Mouse (Mus musculus) midbrain, embryonic 14.5 days (tissue): ENCODE measurements around the gene Spint3. TPM values are rescaled to one million over a fixed set of nuclear protein-coding genes. Genes with fewer than 3 reads are reported as not detected.
A peak's percentile ranks its signal among the peaks of the same experiment; 100 is the strongest.
"Not testable (repeated sequence)": the region's sequence is repeated elsewhere in the genome, so short reads cannot be mapped to it uniquely, and the experiment has no call there.

ENCODE experiments used
- ATAC-seq: fragments of 200-750 bp; cut with Nextera tagmentation; 2 replicates; pipeline ENCODE4 v1.8.0; 2017; ENCODE audit warnings: moderate number of reproducible peaks, moderate library complexity; ENCODE audit not compliant: low FRiP score, low TSS enrichment
- DNase-seq: peaks from one replicate; pipeline ENCODE4 v3.0.0-alpha.2; 2015
- H3K27ac ChIP-seq: fragments of 300-500 bp; sonication (generic); replicated peaks from 2 replicates; pipeline ENCODE4 v1.5.1; 2014; ENCODE audit warnings: mild to moderate bottlenecking, low read depth, low read length, moderate library complexity
- H3K27me3 ChIP-seq: fragments of 300-500 bp; sonication (generic); 2 replicates; pipeline ENCODE4 v1.6.1; 2014; ENCODE audit warnings: low read length, control low read depth, mixed read lengths; ENCODE audit not compliant: control insufficient read depth, insufficient read depth
- H3K36me3 ChIP-seq: fragments of 300-500 bp; sonication (generic); 2 replicates; pipeline ENCODE4 v1.6.1; 2014; ENCODE audit warnings: low read length, control low read depth; ENCODE audit not compliant: control insufficient read depth, insufficient read depth
- H3K4me1 ChIP-seq: fragments of 300-500 bp; sonication (generic); 2 replicates; pipeline ENCODE4 v1.6.1; 2014; ENCODE audit warnings: mild to moderate bottlenecking, antibody characterized with exemption, low read length, control low read depth; ENCODE audit not compliant: control insufficient read depth, insufficient read depth
- H3K4me2 ChIP-seq: fragments of 300-500 bp; sonication (generic); 2 replicates; pipeline ENCODE4 v1.6.1; 2014; ENCODE audit warnings: mild to moderate bottlenecking, low read length, moderate library complexity
- H3K4me3 ChIP-seq: fragments of 300-500 bp; sonication (generic); replicated peaks from 2 replicates; pipeline ENCODE4 v1.5.1; 2014; ENCODE audit warnings: low read depth, low read length
- H3K9ac ChIP-seq: fragments of 300-500 bp; sonication (generic); replicated peaks from 2 replicates; pipeline ENCODE4 v1.6.1; 2014; ENCODE audit warnings: mild to moderate bottlenecking, low read length, moderate library complexity
- H3K9me3 ChIP-seq: fragments of 300-500 bp; sonication (generic); 2 replicates; pipeline ENCODE4 v1.6.1; 2016; ENCODE audit warnings: low read length, control low read depth, mixed read lengths; ENCODE audit not compliant: control insufficient read depth
- WGBS: fragments of 180-500 bp; shearing (Covaris S2); extraction: QIAGEN DNeasy Blood & Tissue Kit; methylation state at CpG from one replicate; pipeline ENCODE4 v1.1.7; 2014; 5-methylcytosine and 5-hydroxymethylcytosine counted together
- polyA plus RNA-seq: library from polyadenylated mRNA; unstranded; fragments of >200 nt; fragmentation: Nextera tagmentation; extraction: Ambion mirVana; gene quantifications from 2 replicates; pipeline ENCODE4 v1.2.1, GENCODE M21; 2014

Gene Spint3
- not detected in 2 replicates for polyA plus RNA-seq

- not testable (repeated sequence) for H3K4me1 ChIP-seq, ATAC-seq, H3K4me3 ChIP-seq, H3K27ac ChIP-seq, H3K4me2 ChIP-seq, DNase-seq, H3K9me3 ChIP-seq, H3K36me3 ChIP-seq, H3K27me3 ChIP-seq, H3K9ac ChIP-seq
- WGBS, result 87% methylated on average over 6 of the region's 6 CpGs
Measured at GRCm38 (mm10) chr2:164573359-164573758, at the start of gene Spint3. Gene Spint3 (minus strand): TSS chr2:164573459.

GRCm38 (mm10) chr2:164621775-164622174 lies 48.5 kb upstream of the Spint3 start:
- Histone ChIP-seq H3K9ac (no peak overlapping the region), H3K27ac (no peak overlapping the region), H3K4me1 (no peaks in the 10 kb centered on the region), H3K27me3 (no peaks in the 10 kb centered on the region), H3K36me3 (no peaks in the 10 kb centered on the region), H3K9me3 (no peaks in the 10 kb centered on the region), H3K4me3 (no peak overlapping the region), H3K4me2 (no peak overlapping the region)
- DNase-seq, result no peak
- no peak for ATAC-seq
- WGBS, result 86% methylated on average over 4 of the region's 4 CpGs

GRCm38 (mm10) chr2:164619050-164619449 lies 45.8 kb upstream of the Spint3 start:
- Histone ChIP-seq H3K36me3 (no peaks in the 10 kb centered on the region), H3K9me3 (no peaks in the 10 kb centered on the region), H3K9ac (no peak overlapping the region), H3K4me1 (no peaks in the 10 kb centered on the region), H3K27ac (no peak overlapping the region), H3K27me3 (no peaks in the 10 kb centered on the region), H3K4me3 (no peak overlapping the region), H3K4me2 (no peak overlapping the region)
- 90% methylated on average over 5 of the region's 5 CpGs for WGBS
- no peak for ATAC-seq
- no peak for DNase-seq

- DNase-seq, result no peak
- no peak overlapping the region for H3K9ac ChIP-seq
- no peak overlapping the region for H3K4me2 ChIP-seq
- no peaks in the 10 kb centered on the region for H3K36me3 ChIP-seq
- H3K4me3 ChIP-seq, result no peak overlapping the region
- no peaks in the 10 kb centered on the region for H3K9me3 ChIP-seq
- H3K4me1 ChIP-seq, result no peaks in the 10 kb centered on the region
- 90% methylated on average over 3 of the region's 3 CpGs for WGBS
- no peaks in the 10 kb centered on the region for H3K27me3 ChIP-seq
- ATAC-seq, result no peak
- no peak overlapping the region for H3K27ac ChIP-seq
Measured at GRCm38 (mm10) chr2:164615386-164615785, 42.1 kb upstream of the Spint3 start.

- peak; percentile 4 for DNase-seq
- 60% methylated on average over 8 of the region's 8 CpGs for WGBS
- not testable (repeated sequence) for H3K9ac ChIP-seq, ATAC-seq, H3K4me3 ChIP-seq, H3K27me3 ChIP-seq, H3K4me2 ChIP-seq, H3K4me1 ChIP-seq, H3K27ac ChIP-seq, H3K36me3 ChIP-seq, H3K9me3 ChIP-seq
Measured at GRCm38 (mm10) chr2:164613471-164613870, 40.2 kb upstream of the Spint3 start, which contains the start of the genes Wfdc6b and Wfdc8. Gene Wfdc6b (plus strand): TSS chr2:164613522. Gene Wfdc8 (minus strand): TSS chr2:164613626.

- H3K36me3 ChIP-seq, result no peaks in the 10 kb centered on the region
- WGBS, result 71% methylated on average over 6 of the region's 6 CpGs
- no peak overlapping the region for H3K4me2 ChIP-seq
- no peak overlapping the region for H3K27ac ChIP-seq
- no peaks in the 10 kb centered on the region for H3K27me3 ChIP-seq
- no peak overlapping the region for H3K4me3 ChIP-seq
- ATAC-seq (no peak), DNase-seq (no peak)
- H3K9me3 ChIP-seq, result no peaks in the 10 kb centered on the region
- H3K9ac ChIP-seq, result no peak overlapping the region
- no peaks in the 10 kb centered on the region for H3K4me1 ChIP-seq
Measured at GRCm38 (mm10) chr2:164608781-164609180, 35.5 kb upstream of the Spint3 start.

GRCm38 (mm10) chr2:164604411-164604810 lies 31.2 kb upstream of the Spint3 start:
- H3K4me1 ChIP-seq, result no peaks in the 10 kb centered on the region
- no peaks in the 10 kb centered on the region for H3K27me3 ChIP-seq
- WGBS, result 94% methylated on average over 8 of the region's 8 CpGs
- no peak overlapping the region for H3K27ac ChIP-seq
- H3K9ac ChIP-seq, result no peak overlapping the region
- ATAC-seq (no peak), DNase-seq (no peak)
- H3K4me2 ChIP-seq, result no peak overlapping the region
- H3K36me3 ChIP-seq, result no peaks in the 10 kb centered on the region
- no peaks in the 10 kb centered on the region for H3K9me3 ChIP-seq
- no peak overlapping the region for H3K4me3 ChIP-seq

GRCm38 (mm10) chr2:164603482-164603881 lies 30.2 kb upstream of the Spint3 start:
- Histone ChIP-seq H3K27ac (no peak overlapping the region), H3K4me3 (no peak overlapping the region), H3K9ac (no peak overlapping the region), H3K9me3 (no peaks in the 10 kb centered on the region), H3K36me3 (no peaks in the 10 kb centered on the region), H3K4me2 (no peak overlapping the region), H3K4me1 (no peaks in the 10 kb centered on the region), H3K27me3 (no peaks in the 10 kb centered on the region)
- ATAC-seq (no peak), DNase-seq (no peak)
- WGBS, result 91% methylated on average over 3 of the region's 3 CpGs

- Histone ChIP-seq H3K4me3 (no peak overlapping the region), H3K27ac (no peak overlapping the region), H3K9ac (no peak overlapping the region), H3K4me2 (no peak overlapping the region), H3K27me3 (no peaks in the 10 kb centered on the region), H3K9me3 (no peaks in the 10 kb centered on the region), H3K4me1 (no peaks in the 10 kb centered on the region), H3K36me3 (no peaks in the 10 kb centered on the region)
- 69% methylated on average over 3 of the region's 3 CpGs for WGBS
- ATAC-seq (no peak), DNase-seq (no peak)
Measured at GRCm38 (mm10) chr2:164600179-164600578, 26.9 kb upstream of the Spint3 start.
